Mouse (Mus musculus): ENCODE data around the gene Tmem144.

GRCm38 (mm10) chr3:79887161-79887855 is 34.7 kb upstream of the Tmem144 start:
- TF ChIP-seq CTCF (IDR thresholded peaks at IDR 0.05; ENCODE audit: low read depth) (no peak), EP300 (IDR thresholded peaks at IDR 0.05; ENCODE audit: low read depth) (no peak)

Measured in liver, postnatal 0 days (tissue).